Mouse (Mus musculus): Measurements from ENCODE around the gene Plin5. TPM values are rescaled to one million over a fixed set of nuclear protein-coding genes. Genes with fewer than 3 reads are reported as not detected.

Gene Plin5
- polyA plus RNA-seq (2015; fragmentation: Nextera tagmentation; extraction: Ambion mirVana): 2.4 and 2.7 TPM in 2 replicates

- peaks cover 14% of the 10 kb centered on the region for H3K4me1 ChIP-seq
- H3K9ac ChIP-seq (replicated peaks): 0 out of 2 replicates have a peak within 1 kb of the TSS, but pooled peaks have one; percentile 17
- H3K36me3 ChIP-seq: peaks cover under 1% of the 10 kb centered on the region; the same call in 1 of the 2 replicates
- peak within 1 kb of the TSS; percentile 65 for H3K4me2 ChIP-seq
- H3K9me3 ChIP-seq (replicated peaks): peaks cover 3% of the 10 kb centered on the region; the same call in 1 of the 2 replicates
- peaks cover 59% of the 10 kb centered on the region for H3K27me3 ChIP-seq (replicated peaks)
- H3K27ac ChIP-seq (replicated peaks): no peak within 1 kb of the TSS
- peak; percentile 58 for ATAC-seq (ENCODE audit: low FRiP score)
- peak within 1 kb of the TSS; percentile 36 for H3K4me3 ChIP-seq (replicated peaks)
- WGBS: 1% methylated on average over 26 of the region's 27 CpGs
Observed at GRCm38 (mm10) chr17:56117251-56117710, at the start of gene Plin5. Gene Plin5, minus strand, starts transcription at chr17:56117596.

- no peak overlapping the region for H3K4me2 ChIP-seq
- H3K9ac ChIP-seq (replicated peaks): 0 out of 2 replicates have a peak overlapping the region, but pooled peaks have one; percentile 14
- H3K27ac ChIP-seq (replicated peaks): 0 out of 2 replicates have a peak overlapping the region, but pooled peaks have one; percentile 45
Observed at GRCm38 (mm10) chr17:56165671-56166070, 48.3 kb upstream of the Plin5 start.

GRCm38 (mm10) chr17:56164510-56164909 lies 47.1 kb upstream of the Plin5 start:
- Histone ChIP-seq H3K4me3 (replicated peaks) (no peak overlapping the region), H3K9ac (replicated peaks) (no peak overlapping the region), H3K27me3 (replicated peaks) (peaks cover 11% of the 10 kb centered on the region; the same call in 1 of the 2 replicates), H3K4me1 (peaks cover 31% of the 10 kb centered on the region), H3K9me3 (replicated peaks) (no peaks in the 10 kb centered on the region), H3K36me3 (no peaks in the 10 kb centered on the region), H3K4me2 (no peak overlapping the region), H3K27ac (replicated peaks) (no peak overlapping the region)
- WGBS: 69% methylated on average over 3 of the region's 3 CpGs
- no peak for ATAC-seq (ENCODE audit: low FRiP score)

More at GRCm38 (mm10) chr17:56165671-56166070, 48.3 kb upstream of the Plin5 start:
- H3K4me3 ChIP-seq (replicated peaks): no peak overlapping the region
- H3K9me3 ChIP-seq (replicated peaks): no peaks in the 10 kb centered on the region
- H3K4me1 ChIP-seq: peaks cover 37% of the 10 kb centered on the region
- 0 out of 2 replicates have a peak, but pooled peaks cover 6% of the 10 kb centered on the region for H3K27me3 ChIP-seq (replicated peaks)
- no peaks in the 10 kb centered on the region for H3K36me3 ChIP-seq
- ATAC-seq (ENCODE audit: low FRiP score): no peak
- WGBS: 17% methylated on average over 11 of the region's 11 CpGs

- Histone ChIP-seq H3K4me1 (peaks cover 31% of the 10 kb centered on the region), H3K4me3 (replicated peaks) (no peak overlapping the region), H3K9ac (replicated peaks) (no peak overlapping the region), H3K4me2 (peak overlapping the region; percentile 80; the same call in 1 of the 2 replicates), H3K27me3 (replicated peaks) (peaks cover 18% of the 10 kb centered on the region; the same call in 1 of the 2 replicates), H3K27ac (replicated peaks) (no peak overlapping the region), H3K9me3 (replicated peaks) (no peaks in the 10 kb centered on the region), H3K36me3 (no peaks in the 10 kb centered on the region)
- WGBS: 79% methylated on average over 6 of the region's 6 CpGs
- no peak for ATAC-seq (ENCODE audit: low FRiP score)
Observed at GRCm38 (mm10) chr17:56163523-56164102, 46.2 kb upstream of the Plin5 start.

- H3K9ac ChIP-seq (replicated peaks): peak within 1 kb of the TSS; percentile 54
- peak within 1 kb of the TSS; percentile 80 for H3K4me2 ChIP-seq
- ATAC-seq (ENCODE audit: low FRiP score): peak; percentile 96
- H3K27me3 ChIP-seq (replicated peaks): peaks cover 30% of the 10 kb centered on the region
- peaks cover 31% of the 10 kb centered on the region for H3K4me1 ChIP-seq
- H3K36me3 ChIP-seq: no peaks in the 10 kb centered on the region
- peak within 1 kb of the TSS; percentile 48 for H3K4me3 ChIP-seq (replicated peaks)
- H3K9me3 ChIP-seq (replicated peaks): no peaks in the 10 kb centered on the region
- under 1% methylated on average over 30 of the region's 30 CpGs for WGBS
- 0 out of 2 replicates have a peak within 1 kb of the TSS, but pooled peaks have one; percentile 41 for H3K27ac ChIP-seq (replicated peaks)
Observed at GRCm38 (mm10) chr17:56162231-56162774, 44.9 kb upstream of the Plin5 start, which contains the start of gene Tnfaip8l1. Gene Tnfaip8l1, plus strand, starts transcription at chr17:56162477.

GRCm38 (mm10) chr17:56159729-56160128 lies 42.3 kb upstream of the Plin5 start:
- Histone ChIP-seq H3K4me2 (no peak overlapping the region), H3K9ac (replicated peaks) (no peak overlapping the region), H3K9me3 (replicated peaks) (no peaks in the 10 kb centered on the region), H3K36me3 (no peaks in the 10 kb centered on the region), H3K27ac (replicated peaks) (no peak overlapping the region), H3K4me3 (replicated peaks) (no peak overlapping the region), H3K4me1 (peaks cover 22% of the 10 kb centered on the region), H3K27me3 (replicated peaks) (peaks cover 52% of the 10 kb centered on the region)
- WGBS: 3% methylated on average over 9 of the region's 9 CpGs
- ATAC-seq (ENCODE audit: low FRiP score): no peak

- Histone ChIP-seq H3K4me1 (peaks cover 15% of the 10 kb centered on the region), H3K9me3 (replicated peaks) (no peaks in the 10 kb centered on the region), H3K4me3 (replicated peaks) (no peak overlapping the region), H3K4me2 (no peak overlapping the region), H3K9ac (replicated peaks) (no peak overlapping the region), H3K27ac (replicated peaks) (no peak overlapping the region), H3K27me3 (replicated peaks) (peaks cover 64% of the 10 kb centered on the region), H3K36me3 (no peaks in the 10 kb centered on the region)
- WGBS: 13% methylated on average over 9 of the region's 9 CpGs
- ATAC-seq (ENCODE audit: low FRiP score): 0 out of 2 replicates have a peak, but pooled peaks have one; percentile 33
Observed at GRCm38 (mm10) chr17:56153643-56154042, 36.2 kb upstream of the Plin5 start.

GRCm38 (mm10) chr17:56149897-56150296 lies 32.5 kb upstream of the Plin5 start:
- peaks cover 20% of the 10 kb centered on the region for H3K4me1 ChIP-seq
- no peak overlapping the region for H3K9ac ChIP-seq (replicated peaks)
- no peaks in the 10 kb centered on the region for H3K36me3 ChIP-seq
- H3K4me2 ChIP-seq: peak overlapping the region; percentile 82; the same call in 1 of the 2 replicates
- H3K4me3 ChIP-seq (replicated peaks): no peak overlapping the region
- WGBS: 41% methylated on average over 2 of the region's 2 CpGs
- no peak overlapping the region for H3K27ac ChIP-seq (replicated peaks)
- no peaks in the 10 kb centered on the region for H3K9me3 ChIP-seq (replicated peaks)
- no peak for ATAC-seq (ENCODE audit: low FRiP score)
- peaks cover 53% of the 10 kb centered on the region for H3K27me3 ChIP-seq (replicated peaks)

- Histone ChIP-seq H3K36me3 (no peaks in the 10 kb centered on the region), H3K27ac (replicated peaks) (no peak overlapping the region), H3K27me3 (replicated peaks) (peaks cover 53% of the 10 kb centered on the region), H3K9me3 (replicated peaks) (no peaks in the 10 kb centered on the region), H3K4me2 (peak overlapping the region; percentile 82), H3K9ac (replicated peaks) (peak overlapping the region; percentile 55), H3K4me3 (replicated peaks) (peak overlapping the region; percentile 40), H3K4me1 (peaks cover 20% of the 10 kb centered on the region)
- peak; percentile 51 for ATAC-seq (ENCODE audit: low FRiP score)
- under 1% methylated on average over 30 of the region's 30 CpGs for WGBS
Observed at GRCm38 (mm10) chr17:56148790-56149618, 31.6 kb upstream of the Plin5 start.

GRCm38 (mm10) chr17:56148280-56148679 lies 30.9 kb upstream of the Plin5 start:
- 0 out of 2 replicates have a peak, but pooled peaks have one; percentile 25 for ATAC-seq (ENCODE audit: low FRiP score)
- peak overlapping the region; percentile 55 for H3K9ac ChIP-seq (replicated peaks)
- WGBS: 20% methylated on average over 9 of the region's 9 CpGs

GRCm38 (mm10) chr17:56147420-56147819 lies 30.0 kb upstream of the Plin5 start:
- H3K4me3 ChIP-seq (replicated peaks): no peak overlapping the region
- no peaks in the 10 kb centered on the region for H3K36me3 ChIP-seq
- no peaks in the 10 kb centered on the region for H3K9me3 ChIP-seq (replicated peaks)
- H3K9ac ChIP-seq (replicated peaks): no peak overlapping the region
- H3K4me1 ChIP-seq: peaks cover 18% of the 10 kb centered on the region
- no peak overlapping the region for H3K4me2 ChIP-seq
- WGBS: 61% methylated on average over 12 of the region's 12 CpGs
- no peak for ATAC-seq (ENCODE audit: low FRiP score)
- peaks cover 48% of the 10 kb centered on the region for H3K27me3 ChIP-seq (replicated peaks)
- H3K27ac ChIP-seq (replicated peaks): no peak overlapping the region

More at GRCm38 (mm10) chr17:56148280-56148679, 30.9 kb upstream of the Plin5 start:
- H3K9me3 ChIP-seq (replicated peaks): no peaks in the 10 kb centered on the region
- peaks cover 53% of the 10 kb centered on the region for H3K27me3 ChIP-seq (replicated peaks)
- no peak overlapping the region for H3K27ac ChIP-seq (replicated peaks)
- peaks cover 15% of the 10 kb centered on the region for H3K4me1 ChIP-seq
- H3K4me3 ChIP-seq (replicated peaks): peak overlapping the region; percentile 40
- H3K4me2 ChIP-seq: peak overlapping the region; percentile 82
- no peaks in the 10 kb centered on the region for H3K36me3 ChIP-seq
